Mouse (Mus musculus) 3T3-L1 (cell line): ENCODE measurements around the gene Spg7.
"Not testable (repeated sequence)": the region's sequence is repeated elsewhere in the genome, so short reads cannot be mapped to it uniquely, and the experiment has no call there.

Source experiments
- DNase-seq: peaks from one replicate; pipeline ENCODE4 v3.0.0-alpha.2; 2015; ENCODE audit warnings: low read depth, low spot score

The Spg7 gene

DNA sequence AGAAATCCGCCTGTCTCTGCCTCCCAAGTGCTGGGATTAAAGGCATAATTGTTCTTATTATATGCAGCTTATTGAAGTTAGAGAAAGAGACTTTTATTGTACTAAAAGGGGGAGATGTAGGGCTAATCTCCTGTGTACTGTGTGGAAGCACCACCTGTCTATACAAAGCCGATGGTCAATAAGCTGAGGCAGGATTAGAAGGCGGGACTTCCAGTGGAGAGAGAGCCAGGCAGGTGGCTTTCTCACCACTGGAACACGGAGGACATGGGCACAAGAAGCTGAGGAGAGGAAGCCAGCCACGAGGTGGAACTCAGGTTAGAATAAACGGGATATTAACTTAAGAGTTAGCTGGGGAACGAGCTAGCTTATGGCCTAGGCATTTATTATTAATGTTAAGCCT is at the start of gene Spg7:
Gene Spg7 (plus strand): TSS at position 222 of the 400 bp plus-strand sequence.
- DNase-seq = no peak

DNA sequence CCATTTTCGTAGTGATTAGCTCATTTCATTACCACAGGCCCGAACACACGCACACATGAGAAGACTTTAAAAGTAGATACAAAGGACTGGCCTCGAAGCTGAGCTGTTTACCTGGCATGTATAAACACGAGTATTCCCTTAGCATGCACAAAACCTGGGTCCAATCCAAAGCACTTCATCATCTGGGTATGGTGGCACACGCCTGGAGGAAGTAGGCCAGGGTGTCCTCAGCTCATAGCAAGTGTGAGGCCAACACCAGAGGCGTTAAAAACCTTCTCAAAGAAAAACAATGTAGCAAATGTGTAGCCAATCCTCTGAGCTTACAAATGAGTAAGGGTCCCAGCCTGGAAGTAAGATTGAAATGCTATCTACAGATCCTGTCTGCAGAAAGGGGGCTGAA is 48.3 kb upstream of the Spg7 start:
- DNase-seq = no peak

DNA sequence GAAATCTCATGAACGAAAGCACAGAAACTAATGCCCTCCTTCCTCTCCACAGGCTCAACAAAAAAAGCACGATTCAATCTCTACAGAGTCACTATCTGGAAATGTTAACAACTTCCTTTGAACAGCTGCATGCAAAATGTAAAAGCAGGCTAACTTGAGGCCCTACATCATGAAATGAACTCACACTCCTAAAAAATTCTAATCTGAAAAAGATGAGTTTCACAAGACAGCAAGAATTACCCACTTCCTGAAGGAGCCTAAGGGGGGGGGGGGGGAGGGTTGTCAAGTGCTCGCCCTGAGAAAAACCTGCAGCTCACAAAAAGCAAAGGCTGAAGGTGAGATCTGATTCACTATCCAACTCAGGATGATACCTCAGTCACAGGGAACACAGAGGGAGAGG is 47.7 kb upstream of the Spg7 start:
- DNase-seq = no peak

DNA sequence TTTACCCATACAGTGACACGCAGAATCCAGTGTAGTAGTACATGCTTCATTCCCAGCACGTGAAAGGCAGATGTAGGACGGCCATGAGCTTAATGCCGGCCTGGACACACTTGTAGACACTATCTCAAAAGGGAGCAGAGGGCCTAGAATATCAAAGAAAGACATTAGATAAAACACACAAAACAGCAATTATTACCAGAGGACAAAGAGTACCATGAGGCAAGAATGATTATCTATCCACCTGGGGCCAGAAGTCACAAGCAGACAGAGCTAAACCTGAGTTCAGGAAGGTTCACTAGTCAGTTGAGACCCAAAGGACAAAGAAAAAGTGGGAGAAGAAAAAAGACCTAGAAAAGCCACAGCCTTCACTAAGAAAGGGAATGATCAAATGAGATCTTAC is 45.6 kb upstream of the Spg7 start:
- DNase-seq = no peak

DNA sequence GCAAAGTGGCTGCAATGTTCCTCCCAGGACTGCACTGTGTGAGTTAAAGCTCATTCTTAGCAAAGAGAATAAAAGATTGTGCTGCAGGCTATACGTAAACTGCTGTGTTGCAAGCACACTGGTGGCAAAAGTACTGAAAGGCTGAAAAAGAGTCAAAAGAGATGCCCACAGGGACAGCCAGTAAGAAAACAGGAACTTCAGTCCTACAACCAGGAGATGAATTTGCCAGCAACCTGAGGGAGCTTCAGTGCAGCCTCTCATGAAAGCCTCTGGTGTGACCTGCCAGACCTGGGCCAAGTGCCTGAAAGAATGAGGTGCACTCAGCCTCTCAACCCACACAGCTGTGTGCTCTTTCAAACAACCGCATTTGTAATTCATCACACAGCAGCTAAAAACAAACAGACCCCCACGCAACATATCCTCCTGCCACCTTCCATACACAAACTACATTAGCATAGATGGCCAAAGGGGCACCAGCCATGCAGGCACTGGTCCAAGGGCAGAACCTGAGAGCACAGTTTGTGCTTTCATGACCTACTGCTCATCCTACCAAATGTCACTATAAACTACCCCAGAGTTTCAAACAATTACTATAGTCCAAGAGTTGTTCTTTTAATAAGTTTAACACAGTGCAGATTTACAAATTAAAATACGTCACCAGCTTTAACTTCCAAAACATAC is 44.1 kb upstream of the Spg7 start:
- no peak for DNase-seq

DNA sequence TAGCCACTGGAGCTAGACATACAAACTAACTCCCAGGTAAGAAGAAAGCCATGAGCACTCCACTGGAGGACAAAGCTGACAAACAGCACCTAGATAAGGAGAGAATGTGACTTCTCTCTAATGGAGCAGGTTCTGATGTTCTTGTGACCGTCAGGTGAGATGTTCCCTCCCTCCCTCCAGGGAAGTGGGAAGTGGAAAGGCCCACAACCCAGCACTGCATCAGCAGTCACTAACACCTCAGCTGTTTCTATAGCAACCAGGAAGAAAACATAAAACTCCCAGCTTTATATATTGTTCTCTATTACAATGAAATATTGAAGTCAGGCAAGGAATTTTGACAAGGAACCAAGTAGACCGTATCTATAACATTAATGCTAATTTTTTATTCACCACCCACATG is 42.7 kb upstream of the Spg7 start:
- DNase-seq = no peak

DNA sequence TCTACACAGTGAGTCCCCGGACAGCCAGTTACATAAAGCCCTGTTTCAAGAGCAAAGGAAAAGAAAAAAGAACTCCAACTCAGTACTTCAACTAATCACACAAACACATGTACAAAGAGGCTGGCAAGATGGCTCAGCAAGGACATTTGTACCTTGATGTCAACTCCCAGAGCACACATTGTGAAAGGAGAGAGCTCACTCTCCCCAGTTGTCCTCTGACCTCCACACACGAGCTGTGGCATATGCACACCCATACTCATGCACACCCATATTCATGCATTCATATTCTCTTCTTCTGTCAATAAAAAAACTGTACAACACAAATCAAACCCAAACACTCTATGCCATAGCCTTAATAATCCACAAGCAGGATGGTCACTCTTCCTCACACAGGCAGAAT is 41.9 kb upstream of the Spg7 start:
- no peak for DNase-seq

DNA sequence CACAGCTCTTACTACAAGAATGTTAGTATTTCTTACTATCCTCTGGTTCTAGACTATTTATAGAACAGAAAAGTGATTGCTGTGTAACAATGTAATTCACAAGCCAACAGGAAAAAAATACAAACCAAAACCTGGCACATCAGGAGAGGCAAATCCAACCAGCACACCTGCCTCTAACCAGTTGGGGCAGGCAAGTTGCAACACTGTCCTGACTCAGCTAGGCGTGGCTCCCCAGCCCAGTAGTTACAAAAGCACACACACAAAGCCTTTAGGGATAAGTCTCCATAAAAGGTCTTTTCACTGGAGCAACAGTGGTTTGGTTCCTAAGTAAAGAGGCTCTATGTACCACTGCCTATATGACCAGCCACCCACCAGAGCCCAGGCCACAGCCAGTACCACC is 41.5 kb upstream of the Spg7 start:
- peak; percentile 84 for DNase-seq

DNA sequence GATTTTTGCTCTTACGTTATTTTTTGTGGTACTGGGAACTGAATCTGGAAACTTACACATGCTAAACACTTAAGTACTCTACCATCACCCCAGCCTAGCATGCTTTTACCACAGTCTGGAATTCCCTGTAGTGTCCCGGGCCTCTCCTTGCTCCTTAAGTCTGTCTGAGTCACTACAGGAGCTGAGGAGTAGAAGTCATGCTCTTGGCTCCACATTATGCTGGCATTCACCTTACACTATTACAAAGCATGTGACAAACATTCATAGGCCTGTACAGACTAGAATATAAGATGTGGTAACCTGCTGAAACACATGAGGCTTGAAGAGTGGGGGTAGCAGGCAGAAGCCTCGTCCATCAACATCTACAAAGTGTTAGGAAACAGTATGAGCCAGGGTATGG is 40.0 kb upstream of the Spg7 start:
- peak; percentile 89 for DNase-seq

DNA sequence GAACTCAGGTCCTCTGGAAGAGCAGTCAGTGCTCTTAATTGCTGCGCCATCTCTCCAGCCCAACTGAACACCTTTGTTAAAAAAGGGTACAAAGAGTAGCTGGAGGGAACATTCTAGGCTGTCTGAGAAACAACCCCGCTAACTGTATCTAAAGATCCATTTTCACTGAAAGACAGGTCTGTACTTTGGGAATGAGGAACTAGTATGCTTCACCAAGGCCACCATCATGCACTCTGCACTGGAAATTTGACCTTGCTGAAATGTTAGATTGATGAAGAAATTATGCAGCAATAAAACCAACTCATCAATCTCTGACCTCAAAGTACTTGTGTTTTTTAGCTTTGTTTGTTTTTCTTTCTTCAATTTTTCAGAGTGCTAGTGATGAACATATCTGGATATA is 38.5 kb upstream of the Spg7 start:
- no peak for DNase-seq

DNA sequence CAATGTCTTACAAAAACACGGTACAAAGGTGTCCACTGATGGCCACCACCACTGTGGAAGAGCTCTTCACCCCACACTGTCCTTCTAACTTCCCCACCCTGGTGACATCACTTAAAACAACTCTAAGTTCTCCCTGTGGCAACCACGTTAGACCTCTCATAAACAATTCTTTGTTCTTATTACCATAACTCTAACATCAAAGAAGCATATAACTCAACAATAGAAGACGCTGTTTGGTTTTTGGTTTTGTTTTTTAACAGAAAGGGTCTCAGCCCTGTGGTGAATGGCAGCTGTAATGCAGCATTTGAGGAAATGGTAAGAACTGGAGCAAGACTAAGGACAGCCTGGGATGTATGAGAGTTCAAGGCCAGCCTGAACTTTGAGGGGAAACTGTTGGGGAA is 36.8 kb upstream of the Spg7 start:
- no peak for DNase-seq

DNA sequence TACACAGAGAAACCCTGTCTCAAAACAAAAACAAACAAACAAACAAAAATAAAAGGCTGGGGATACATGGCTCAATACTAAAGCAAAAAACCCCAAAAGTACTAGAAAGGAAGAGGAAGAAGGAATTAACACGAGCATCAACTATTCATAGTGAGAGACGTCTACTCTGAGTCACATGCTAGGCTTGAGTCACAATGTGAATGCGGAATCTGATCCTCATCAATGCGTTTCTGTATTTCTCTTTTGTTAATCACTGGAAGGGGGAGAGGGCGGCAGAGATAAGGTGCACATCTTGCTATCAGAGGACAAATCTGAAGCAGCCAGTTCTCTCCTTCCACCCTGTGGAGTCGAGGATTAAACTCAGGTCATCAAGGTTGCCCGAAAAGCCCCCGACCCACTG is 35.0 kb upstream of the Spg7 start:
- DNase-seq = no peak

DNA sequence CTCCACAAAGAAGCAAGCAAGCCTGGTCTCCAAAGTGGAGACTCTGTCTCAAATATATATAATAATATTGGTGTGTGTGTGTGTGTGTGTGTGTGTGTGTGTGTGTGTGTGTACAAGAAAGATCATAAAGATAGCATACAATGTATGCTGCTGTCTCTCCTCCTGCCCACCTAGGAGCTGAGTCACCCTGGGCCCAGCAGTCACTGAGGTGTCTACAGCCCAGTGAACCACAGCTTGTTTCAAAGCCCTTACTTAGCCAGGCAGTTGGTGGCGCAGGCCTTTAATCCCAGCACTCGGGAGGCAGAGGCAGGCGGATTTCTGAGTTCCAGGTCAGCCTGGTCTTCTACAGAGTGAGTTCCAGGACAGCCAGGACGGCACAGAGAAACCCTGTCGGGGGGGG is 32.7 kb upstream of the Spg7 start:
- DNase-seq = not testable (repeated sequence)

DNA sequence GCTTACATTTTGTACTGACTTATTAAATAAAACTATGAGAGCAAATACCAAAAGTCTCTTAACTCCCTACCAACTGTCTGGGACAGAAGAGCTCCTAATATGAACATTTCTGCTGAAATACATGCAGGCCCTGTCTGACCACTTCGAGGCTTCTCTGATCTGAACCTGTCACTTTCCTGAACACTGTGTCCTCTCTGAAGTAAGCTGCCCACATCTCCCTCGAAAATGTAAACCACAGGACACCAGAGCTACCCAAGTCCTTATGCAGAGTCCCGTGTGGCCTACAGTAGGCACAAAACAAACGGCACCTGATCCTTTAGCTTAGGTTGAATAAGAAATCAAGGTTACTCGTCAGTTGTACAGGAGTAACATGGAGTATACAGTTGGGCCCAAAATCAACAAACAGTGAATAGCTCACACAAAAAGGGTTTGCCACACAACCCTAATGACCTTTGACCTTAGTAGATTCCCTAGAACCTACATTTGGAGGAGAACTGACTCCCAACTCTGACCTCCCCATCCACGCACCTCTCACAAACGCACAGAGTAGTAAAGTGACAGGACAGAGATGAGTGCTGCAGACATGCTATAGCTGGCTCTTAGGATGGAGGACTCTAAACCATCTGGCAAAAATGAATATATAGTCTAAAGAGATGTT is 31.3 kb upstream of the Spg7 start:
- DNase-seq = no peak

DNA sequence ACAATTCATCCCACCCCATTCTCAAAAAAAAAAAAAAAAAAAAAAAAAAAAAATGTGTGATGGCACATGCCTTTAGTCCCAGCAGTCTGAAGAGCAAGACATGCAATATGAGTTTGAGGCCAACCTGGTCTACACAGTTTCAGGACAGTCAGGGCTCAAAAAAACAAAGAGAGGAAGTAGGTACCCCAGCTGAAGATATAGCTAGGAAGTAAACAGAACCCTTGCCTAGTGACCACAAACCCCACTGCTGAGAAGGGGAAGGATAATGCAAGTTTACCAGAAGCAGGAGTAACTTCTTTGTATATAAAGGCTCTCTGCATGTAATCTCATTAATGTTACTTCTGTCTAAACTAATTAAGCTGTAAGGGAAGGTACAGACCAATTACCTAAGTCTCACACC is 30.0 kb upstream of the Spg7 start:
- no peak for DNase-seq

DNA sequence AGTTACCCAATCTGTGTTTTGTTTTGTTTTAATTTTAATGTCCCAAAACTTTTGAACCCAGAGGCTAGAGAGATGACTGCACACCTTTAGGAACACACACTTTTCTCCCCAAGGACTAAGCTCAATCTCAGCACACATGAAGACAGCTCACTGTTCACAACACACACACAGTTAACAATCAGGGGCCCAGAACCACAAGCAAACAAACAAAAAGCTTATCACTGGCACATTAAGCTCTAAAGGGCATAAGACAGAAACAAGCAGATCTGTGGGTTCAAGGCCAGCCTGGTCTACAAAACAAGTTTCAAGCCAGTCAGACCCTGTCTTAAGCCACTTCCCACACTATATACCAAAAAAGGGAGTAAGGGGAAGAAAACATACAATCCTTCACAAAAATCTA is 29.3 kb upstream of the Spg7 start:
- DNase-seq = no peak

DNA sequence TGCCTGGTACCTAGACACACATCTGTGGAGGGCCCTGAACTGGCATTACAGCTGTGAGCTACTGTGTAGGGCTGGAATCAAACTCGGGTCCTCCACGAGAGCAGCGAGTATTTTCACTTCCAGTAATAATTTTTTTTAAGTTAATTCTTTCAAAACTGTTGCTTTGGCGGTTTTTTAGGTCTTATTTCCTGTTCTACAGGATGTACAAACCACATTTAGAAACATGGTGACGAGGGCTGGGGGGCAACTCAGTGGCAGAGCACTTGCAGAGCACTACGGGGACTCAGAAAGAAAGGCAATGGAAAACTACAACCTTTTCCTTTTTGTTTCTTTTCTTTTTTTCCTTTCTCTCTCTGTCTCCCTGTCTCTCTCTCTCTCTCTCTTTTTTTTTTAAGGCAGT is 28.6 kb upstream of the Spg7 start:
- no peak for DNase-seq

DNA sequence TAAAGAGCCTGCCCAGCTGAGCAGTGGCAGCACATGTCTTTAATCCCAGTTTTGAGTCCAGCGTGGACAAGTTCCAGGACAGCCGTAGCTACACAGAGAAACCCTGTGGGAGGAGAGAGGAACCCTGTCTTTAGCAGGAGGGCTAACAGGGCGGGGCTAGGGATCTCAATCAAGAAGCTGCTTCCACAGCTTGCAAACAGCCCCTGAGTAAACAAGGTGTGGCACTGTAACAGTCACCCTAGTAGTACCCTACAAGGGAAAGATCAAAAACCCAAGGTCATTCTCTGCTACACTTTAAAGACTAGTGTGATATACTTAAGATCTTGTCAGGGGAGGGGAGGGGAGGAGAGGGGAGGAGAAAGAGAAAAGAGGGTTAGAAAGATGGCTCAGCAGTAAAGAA is 25.8 kb upstream of the Spg7 start:
- DNase-seq = peak; percentile 62

DNA sequence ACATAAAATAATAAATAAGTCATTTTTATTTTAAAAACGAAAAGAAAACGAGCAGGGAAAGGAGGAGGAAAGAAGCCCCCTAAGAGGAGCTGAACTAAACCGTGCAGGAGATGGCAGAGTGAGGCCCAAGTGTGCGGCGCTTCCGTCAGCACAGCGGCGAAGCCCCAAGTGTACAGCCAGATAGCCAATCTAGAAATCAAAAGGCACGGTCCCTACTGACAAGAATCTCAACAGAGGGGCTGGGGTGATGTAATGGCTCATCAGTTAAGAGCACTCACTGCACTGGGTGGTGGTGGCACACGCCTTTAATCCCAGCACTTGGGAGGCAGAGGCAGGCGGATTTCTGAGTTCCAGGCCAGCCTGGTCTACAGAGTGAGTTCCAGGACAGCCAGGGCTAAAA is 25.3 kb upstream of the Spg7 start:
- DNase-seq = no peak

DNA sequence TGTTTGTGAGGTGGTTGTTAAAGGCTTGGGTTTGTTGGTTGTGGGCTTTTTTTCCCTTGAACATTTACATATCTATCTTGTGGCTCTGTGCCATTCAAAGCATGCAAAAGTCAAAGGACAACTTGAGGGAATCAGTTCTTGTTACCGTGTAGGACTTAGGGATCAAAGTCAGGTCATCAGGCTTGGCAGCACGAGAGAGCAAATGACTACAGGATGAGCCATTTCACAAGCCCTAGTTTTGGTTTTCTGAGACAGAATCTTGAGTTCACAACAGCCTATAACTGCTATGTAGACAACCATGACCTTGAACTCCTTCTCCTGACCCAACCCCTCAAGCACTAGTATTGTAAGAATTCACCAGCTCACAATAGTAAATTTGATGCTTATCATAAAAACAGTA is 24.4 kb upstream of the Spg7 start:
- DNase-seq = peak; percentile 22

DNA sequence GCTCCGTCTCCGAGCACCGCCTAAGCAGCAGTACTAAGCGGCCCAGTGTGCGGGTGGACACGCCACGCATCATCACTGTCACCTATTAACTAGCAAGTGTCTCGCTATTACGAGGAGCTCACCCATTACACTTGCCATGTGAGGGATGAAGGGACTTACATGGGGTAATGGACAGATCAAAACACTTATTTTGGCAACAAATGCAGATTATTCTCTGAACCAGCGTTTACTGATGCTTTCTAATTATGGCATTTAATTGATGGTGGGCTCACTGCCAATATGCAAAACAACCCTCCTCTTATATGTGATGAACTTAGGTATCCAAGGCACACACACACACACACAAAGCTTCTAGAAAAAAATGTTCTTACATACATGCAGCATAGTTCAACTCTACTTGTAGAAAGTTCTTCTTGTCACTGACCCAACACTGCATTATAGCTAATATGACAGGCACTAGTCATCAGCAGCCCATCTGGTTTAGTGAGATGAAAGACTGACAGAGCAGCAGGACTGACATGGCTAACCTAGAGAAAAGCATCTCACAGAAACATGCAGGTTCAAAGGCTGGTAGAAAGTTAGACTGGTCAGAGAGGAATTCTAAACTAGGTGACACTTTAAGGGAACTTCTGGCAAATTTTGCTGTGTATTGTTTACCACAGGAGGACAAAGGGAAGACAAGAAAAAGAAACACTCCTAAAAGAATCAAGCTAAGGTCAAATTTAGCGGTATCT is 23.2 kb upstream of the Spg7 start:
- no peak for DNase-seq

DNA sequence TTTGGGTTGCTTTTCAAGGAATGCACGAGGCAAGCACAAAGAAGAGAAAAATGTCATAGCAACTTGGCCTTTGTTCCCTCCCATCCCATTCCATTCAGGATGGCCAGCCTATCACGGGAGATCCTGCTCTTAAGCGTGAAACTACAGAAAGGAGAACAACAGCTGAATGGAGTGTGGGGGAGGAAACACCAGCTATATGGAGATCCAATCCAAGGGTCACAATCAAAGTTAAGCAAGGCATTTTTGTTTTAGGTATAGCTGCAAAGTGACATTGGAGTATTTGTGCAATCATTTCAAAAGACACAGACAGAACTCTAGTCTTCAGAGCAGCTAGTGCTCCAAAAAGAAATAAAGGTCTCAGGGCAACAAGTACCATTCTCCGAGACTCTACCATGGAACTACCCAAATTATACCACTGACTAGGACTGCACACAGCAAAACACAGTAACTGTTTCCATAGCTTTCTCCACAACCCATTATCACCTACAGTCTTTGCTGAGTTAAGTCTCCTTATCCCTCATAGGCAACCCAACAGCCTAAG is 22.6 kb upstream of the Spg7 start:
- peak; percentile 66 for DNase-seq
